Mouse (Mus musculus) stomach, postnatal 0 days (tissue): ENCODE results near the gene Cox7a1.

Experiments used
- CTCF ChIP-seq: IDR thresholded peaks from 2 replicates; pipeline ENCODE4 v1.5.1; 2016; ENCODE audit warnings: antibody characterized with exemption, low read depth, mild to moderate bottlenecking, moderate library complexity
- EP300 ChIP-seq: optimal IDR thresholded peaks from 2 replicates; pipeline ENCODE3; 2016; ENCODE audit warnings: antibody characterized with exemption

GRCm38 (mm10) chr7:30213881-30214280, 29.9 kb downstream of the Cox7a1 start:
- TF ChIP-seq CTCF, result no peak
- no peak for TF ChIP-seq EP300
